Mouse (Mus musculus) erythroblast, embryonic 14.5 days (primary cell): ENCODE results near the gene Pkp4. TPM values are rescaled to one million over a fixed set of nuclear protein-coding genes. Genes with fewer than 3 reads are reported as not detected.

Experiments
- H3K27me3 ChIP-seq: 2 replicates; pipeline ENCODE4 v1.6.1; 2012; ENCODE audit warnings: inconsistent platforms; ENCODE audit not compliant: control insufficient read depth
- H3K36me3 ChIP-seq: 2 replicates; pipeline ENCODE4 v1.6.1; 2012; ENCODE audit warnings: mild to moderate bottlenecking, inconsistent platforms; ENCODE audit not compliant: control insufficient read depth
- H3K4me1 ChIP-seq: 2 replicates; pipeline ENCODE4 v1.6.1; 2012; ENCODE audit warnings: inconsistent platforms; ENCODE audit not compliant: control insufficient read depth
- H3K4me3 ChIP-seq: replicated peaks from 2 replicates; pipeline ENCODE3; 2012; ENCODE audit warnings: moderate library complexity, mild to moderate bottlenecking, inconsistent platforms
- H3K9me3 ChIP-seq: 2 replicates; pipeline ENCODE4 v1.6.1; 2012; ENCODE audit warnings: low read length, inconsistent platforms, mixed read lengths; ENCODE audit not compliant: control insufficient read depth
- GATA1 ChIP-seq: IDR thresholded peaks from 2 replicates; pipeline ENCODE4 v1.6.1; 2012; ENCODE audit warnings: low read length, inconsistent platforms, mixed read lengths
- TAL1 ChIP-seq: IDR thresholded peaks from 3 replicates; pipeline ENCODE4 v1.6.1; 2012; ENCODE audit warnings: low read length, inconsistent platforms, mixed read lengths
- polyA plus RNA-seq: library from polyadenylated mRNA; stranded (reverse); fragments of >175 nt; gene quantifications from 2 replicates; pipeline ENCODE4 v1.2.3, GENCODE M21; 2012

Pkp4 gene
- polyA plus RNA-seq, 1 experiment = 2.2 TPM

GRCm38 (mm10) chr2:59345141-59345839 is 184.6 kb downstream of the Pkp4 start:
- H3K4me3 ChIP-seq = no peak overlapping the region
- H3K9me3 ChIP-seq = no peaks in the 10 kb centered on the region
- no peaks in the 10 kb centered on the region for H3K27me3 ChIP-seq
- H3K4me1 ChIP-seq = no peaks in the 10 kb centered on the region
- TF ChIP-seq TAL1 (no peak), GATA1 (no peak)
- H3K36me3 ChIP-seq = peaks cover 25% of the 10 kb centered on the region

- H3K4me3 ChIP-seq = no peak overlapping the region
- H3K36me3 ChIP-seq = peaks cover 28% of the 10 kb centered on the region
- no peak for TF ChIP-seq TAL1
- TF ChIP-seq GATA1 = no peak
Observed at GRCm38 (mm10) chr2:59346443-59346842, 185.8 kb downstream of the Pkp4 start.

GRCm38 (mm10) chr2:59348585-59348984 is 187.9 kb downstream of the Pkp4 start:
- H3K9me3 ChIP-seq = no peaks in the 10 kb centered on the region
- H3K36me3 ChIP-seq = peaks cover 27% of the 10 kb centered on the region
- TF ChIP-seq GATA1 (no peak), TAL1 (no peak)

More at GRCm38 (mm10) chr2:59346443-59346842, 185.8 kb downstream of the Pkp4 start:
- Histone ChIP-seq H3K27me3 (no peaks in the 10 kb centered on the region), H3K4me1 (no peaks in the 10 kb centered on the region), H3K9me3 (no peaks in the 10 kb centered on the region)

GRCm38 (mm10) chr2:59350094-59350493 is 189.4 kb downstream of the Pkp4 start:
- H3K27me3 ChIP-seq = no peaks in the 10 kb centered on the region
- no peaks in the 10 kb centered on the region for H3K4me1 ChIP-seq
- peaks cover 25% of the 10 kb centered on the region for H3K36me3 ChIP-seq
- H3K4me3 ChIP-seq = no peak overlapping the region
- H3K9me3 ChIP-seq = no peaks in the 10 kb centered on the region
- TF ChIP-seq GATA1 (no peak), TAL1 (no peak)

More at GRCm38 (mm10) chr2:59348585-59348984, 187.9 kb downstream of the Pkp4 start:
- H3K4me3 ChIP-seq = no peak overlapping the region
- no peaks in the 10 kb centered on the region for H3K4me1 ChIP-seq
- H3K27me3 ChIP-seq = no peaks in the 10 kb centered on the region

GRCm38 (mm10) chr2:59351303-59352099 is 190.9 kb downstream of the Pkp4 start:
- Histone ChIP-seq H3K9me3 (no peaks in the 10 kb centered on the region), H3K27me3 (no peaks in the 10 kb centered on the region), H3K36me3 (peaks cover 23% of the 10 kb centered on the region), H3K4me1 (no peaks in the 10 kb centered on the region), H3K4me3 (no peak overlapping the region)
- TF ChIP-seq GATA1 (no peak), TAL1 (no peak)

- TF ChIP-seq GATA1 = no peak
- TF ChIP-seq TAL1 = no peak
- H3K9me3 ChIP-seq = no peaks in the 10 kb centered on the region
Observed at GRCm38 (mm10) chr2:59353821-59354220, 193.2 kb downstream of the Pkp4 start.

GRCm38 (mm10) chr2:59355531-59356289 is 195.1 kb downstream of the Pkp4 start:
- Histone ChIP-seq H3K4me1 (no peaks in the 10 kb centered on the region), H3K4me3 (no peak overlapping the region), H3K36me3 (peaks cover 3% of the 10 kb centered on the region; the same call in 1 of the 2 replicates), H3K27me3 (no peaks in the 10 kb centered on the region), H3K9me3 (no peaks in the 10 kb centered on the region)
- TF ChIP-seq TAL1 = no peak
- TF ChIP-seq GATA1 = no peak

More at GRCm38 (mm10) chr2:59353821-59354220, 193.2 kb downstream of the Pkp4 start:
- H3K4me3 ChIP-seq = no peak overlapping the region
- H3K4me1 ChIP-seq = no peaks in the 10 kb centered on the region
- H3K36me3 ChIP-seq = peaks cover 13% of the 10 kb centered on the region
- H3K27me3 ChIP-seq = no peaks in the 10 kb centered on the region

- no peaks in the 10 kb centered on the region for H3K4me1 ChIP-seq
- H3K27me3 ChIP-seq = no peaks in the 10 kb centered on the region
- no peak overlapping the region for H3K4me3 ChIP-seq
- no peaks in the 10 kb centered on the region; the same call in 1 of the 2 replicates for H3K36me3 ChIP-seq
- TF ChIP-seq TAL1 (no peak), GATA1 (no peak)
- no peaks in the 10 kb centered on the region for H3K9me3 ChIP-seq
Observed at GRCm38 (mm10) chr2:59359760-59360342, 199.2 kb downstream of the Pkp4 start.
